Mouse (Mus musculus) forebrain, embryonic 15.5 days (tissue): ENCODE data around the gene Kcnb1. TPM values are rescaled to one million over a fixed set of nuclear protein-coding genes. Genes with fewer than 3 reads are reported as not detected.

ENCODE experiments used
- ATAC-seq: fragments of 200-750 bp; cut with Nextera tagmentation; replicated peaks from 2 replicates; pipeline ENCODE4 v1.8.0; 2017; ENCODE audit warnings: mild to moderate bottlenecking, moderate TSS enrichment, moderate library complexity
- H3K27ac ChIP-seq: fragments of 300-500 bp; sonication (generic); replicated peaks from 2 replicates; pipeline ENCODE4 v1.5.1; 2015; ENCODE audit warnings: mild to moderate bottlenecking, inconsistent platforms
- H3K27me3 ChIP-seq: fragments of 300-500 bp; sonication (generic); 2 replicates; pipeline ENCODE4 v1.6.1; 2015; ENCODE audit warnings: inconsistent platforms
- H3K36me3 ChIP-seq: fragments of 300-500 bp; sonication (generic); 2 replicates; pipeline ENCODE4 v1.6.1; 2015; ENCODE audit warnings: mild to moderate bottlenecking, inconsistent platforms
- H3K4me1 ChIP-seq: fragments of 300-500 bp; sonication (generic); 2 replicates; pipeline ENCODE4 v1.6.1; 2015; ENCODE audit warnings: inconsistent platforms
- H3K4me2 ChIP-seq: fragments of 300-500 bp; sonication (generic); replicated peaks from 2 replicates; pipeline ENCODE4 v1.6.1; 2015; ENCODE audit warnings: mild to moderate bottlenecking, inconsistent platforms
- H3K4me3 ChIP-seq: fragments of 300-500 bp; sonication (generic); 2 replicates; pipeline ENCODE4 v1.5.1; 2015; ENCODE audit warnings: mild to moderate bottlenecking, inconsistent platforms
- H3K9ac ChIP-seq: fragments of 300-500 bp; sonication (generic); replicated peaks from 2 replicates; pipeline ENCODE4 v1.6.1; 2015; ENCODE audit warnings: mild to moderate bottlenecking, inconsistent platforms
- H3K9me3 ChIP-seq: fragments of 300-500 bp; sonication (generic); 2 replicates; pipeline ENCODE4 v1.6.1; 2016; ENCODE audit warnings: inconsistent platforms
- WGBS: fragments of 180-500 bp; shearing (Covaris S2); methylation state at CpG from one replicate; pipeline ENCODE4 v1.1.7; 2015; ENCODE audit warnings: mixed read lengths; 5-methylcytosine and 5-hydroxymethylcytosine counted together
- polyA plus RNA-seq: library from polyadenylated mRNA; unstranded; fragments of >200 nt; fragmentation: Nextera tagmentation; extraction: Ambion mirVana; gene quantifications from 2 replicates; pipeline ENCODE4 v1.2.1, GENCODE M21; 2015

Gene Kcnb1
- polyA plus RNA-seq, 1 experiment from 2014 or later, result 2.4 TPM

GRCm38 (mm10) chr2:167081639-167082038 is 108.3 kb downstream of the Kcnb1 start:
- no peaks in the 10 kb centered on the region for H3K9me3 ChIP-seq
- H3K27me3 ChIP-seq, result no peaks in the 10 kb centered on the region
- H3K36me3 ChIP-seq, result no peaks in the 10 kb centered on the region
- H3K27ac ChIP-seq, result no peak overlapping the region
- ATAC-seq, result no peak
- no peak overlapping the region for H3K4me2 ChIP-seq
- H3K4me3 ChIP-seq, result no peak overlapping the region
- H3K9ac ChIP-seq, result no peak overlapping the region
- WGBS, result 43% methylated on average over 4 of the region's 4 CpGs
- H3K4me1 ChIP-seq, result peaks cover 22% of the 10 kb centered on the region

- no peak overlapping the region for H3K27ac ChIP-seq
- 63% methylated on average over 6 of the region's 6 CpGs for WGBS
- no peaks in the 10 kb centered on the region for H3K27me3 ChIP-seq
- H3K36me3 ChIP-seq, result no peaks in the 10 kb centered on the region
- H3K4me1 ChIP-seq, result peaks cover 22% of the 10 kb centered on the region
- no peak for ATAC-seq
- H3K9ac ChIP-seq, result no peak overlapping the region
- H3K4me3 ChIP-seq, result no peak overlapping the region
- no peak overlapping the region for H3K4me2 ChIP-seq
- no peaks in the 10 kb centered on the region for H3K9me3 ChIP-seq
These were observed 108.8 kb downstream of the Kcnb1 start for GRCm38 (mm10) chr2:167081135-167081534.

- Histone ChIP-seq H3K27ac (peak overlapping the region; percentile 68; the same call in 1 of the 2 replicates), H3K36me3 (no peaks in the 10 kb centered on the region), H3K4me1 (peaks cover 22% of the 10 kb centered on the region), H3K9me3 (no peaks in the 10 kb centered on the region), H3K4me2 (no peak overlapping the region), H3K4me3 (no peak overlapping the region), H3K9ac (no peak overlapping the region), H3K27me3 (no peaks in the 10 kb centered on the region)
- no peak for ATAC-seq
- WGBS, result 89% methylated on average over 3 of the region's 3 CpGs
These were observed 109.6 kb downstream of the Kcnb1 start for GRCm38 (mm10) chr2:167080387-167080786.

- Histone ChIP-seq H3K4me2 (0 out of 2 replicates have a peak overlapping the region, but pooled peaks have one; percentile 4), H3K36me3 (no peaks in the 10 kb centered on the region), H3K9ac (no peak overlapping the region), H3K9me3 (no peaks in the 10 kb centered on the region), H3K27me3 (no peaks in the 10 kb centered on the region), H3K4me3 (no peak overlapping the region), H3K27ac (peak overlapping the region; percentile 68), H3K4me1 (peaks cover 22% of the 10 kb centered on the region)
- ATAC-seq, result peak; percentile 72
- WGBS, result 36% methylated on average over 18 of the region's 18 CpGs
These were observed 110.3 kb downstream of the Kcnb1 start for GRCm38 (mm10) chr2:167079535-167080257.

GRCm38 (mm10) chr2:167078931-167079495 is 110.9 kb downstream of the Kcnb1 start:
- WGBS, result 53% methylated on average over 9 of the region's 9 CpGs
- H3K4me3 ChIP-seq, result no peak overlapping the region
- ATAC-seq, result peak; percentile 9; the same call in 1 of the 2 replicates

GRCm38 (mm10) chr2:167078486-167078885 is 111.5 kb downstream of the Kcnb1 start:
- no peak for ATAC-seq
- Histone ChIP-seq H3K36me3 (no peaks in the 10 kb centered on the region), H3K9ac (no peak overlapping the region), H3K9me3 (no peaks in the 10 kb centered on the region), H3K4me2 (no peak overlapping the region), H3K4me3 (no peak overlapping the region), H3K27ac (no peak overlapping the region), H3K27me3 (no peaks in the 10 kb centered on the region), H3K4me1 (peaks cover 22% of the 10 kb centered on the region)
- 54% methylated on average over 7 of the region's 7 CpGs for WGBS

More at GRCm38 (mm10) chr2:167078931-167079495, 110.9 kb downstream of the Kcnb1 start:
- H3K9me3 ChIP-seq, result no peaks in the 10 kb centered on the region
- H3K4me1 ChIP-seq, result peaks cover 22% of the 10 kb centered on the region
- H3K27ac ChIP-seq, result peak overlapping the region; percentile 68
- no peak overlapping the region for H3K9ac ChIP-seq
- H3K27me3 ChIP-seq, result no peaks in the 10 kb centered on the region
- H3K4me2 ChIP-seq, result 0 out of 2 replicates have a peak overlapping the region, but pooled peaks have one; percentile 4
- no peaks in the 10 kb centered on the region for H3K36me3 ChIP-seq

- no peaks in the 10 kb centered on the region for H3K9me3 ChIP-seq
- H3K27ac ChIP-seq, result no peak overlapping the region
- H3K4me2 ChIP-seq, result no peak overlapping the region
- no peaks in the 10 kb centered on the region for H3K36me3 ChIP-seq
- peaks cover 22% of the 10 kb centered on the region for H3K4me1 ChIP-seq
- H3K27me3 ChIP-seq, result no peaks in the 10 kb centered on the region
- no peak overlapping the region for H3K4me3 ChIP-seq
- no peak overlapping the region for H3K9ac ChIP-seq
- no peak for ATAC-seq
- 89% methylated on average over 11 of the region's 11 CpGs for WGBS
These were observed 112.6 kb downstream of the Kcnb1 start for GRCm38 (mm10) chr2:167077199-167077962.

GRCm38 (mm10) chr2:167076759-167077158 is 113.2 kb downstream of the Kcnb1 start:
- H3K27me3 ChIP-seq, result no peaks in the 10 kb centered on the region
- H3K9ac ChIP-seq, result no peak overlapping the region
- no peaks in the 10 kb centered on the region for H3K9me3 ChIP-seq
- no peaks in the 10 kb centered on the region for H3K36me3 ChIP-seq
- WGBS, result 75% methylated on average over 2 of the region's 2 CpGs
- no peak for ATAC-seq
- peaks cover 25% of the 10 kb centered on the region for H3K4me1 ChIP-seq
- no peak overlapping the region for H3K4me3 ChIP-seq
- H3K27ac ChIP-seq, result no peak overlapping the region
- H3K4me2 ChIP-seq, result no peak overlapping the region

GRCm38 (mm10) chr2:167076352-167076751 is 113.6 kb downstream of the Kcnb1 start:
- H3K36me3 ChIP-seq, result no peaks in the 10 kb centered on the region
- 96% methylated on average over 4 of the region's 4 CpGs for WGBS
- no peaks in the 10 kb centered on the region for H3K27me3 ChIP-seq
- no peak overlapping the region for H3K4me3 ChIP-seq
- H3K9ac ChIP-seq, result no peak overlapping the region
- no peak overlapping the region for H3K4me2 ChIP-seq
- H3K27ac ChIP-seq, result no peak overlapping the region
- peaks cover 23% of the 10 kb centered on the region for H3K4me1 ChIP-seq
- H3K9me3 ChIP-seq, result no peaks in the 10 kb centered on the region
- ATAC-seq, result no peak

- ATAC-seq, result no peak
These were observed 115.4 kb downstream of the Kcnb1 start for GRCm38 (mm10) chr2:167074587-167074986.

GRCm38 (mm10) chr2:167071641-167072601 is 118.0 kb downstream of the Kcnb1 start:
- peak overlapping the region; percentile 54 for H3K9ac ChIP-seq
- H3K27me3 ChIP-seq, result no peaks in the 10 kb centered on the region
- H3K4me3 ChIP-seq, result peak overlapping the region; percentile 51

More at GRCm38 (mm10) chr2:167074587-167074986, 115.4 kb downstream of the Kcnb1 start:
- Histone ChIP-seq H3K4me1 (peaks cover 28% of the 10 kb centered on the region), H3K27me3 (no peaks in the 10 kb centered on the region), H3K27ac (no peak overlapping the region), H3K9ac (no peak overlapping the region), H3K9me3 (no peaks in the 10 kb centered on the region), H3K36me3 (no peaks in the 10 kb centered on the region), H3K4me2 (no peak overlapping the region), H3K4me3 (no peak overlapping the region)
- 93% methylated on average over 5 of the region's 5 CpGs for WGBS

More at GRCm38 (mm10) chr2:167071641-167072601, 118.0 kb downstream of the Kcnb1 start:
- Histone ChIP-seq H3K36me3 (peaks cover 4% of the 10 kb centered on the region; the same call in 1 of the 2 replicates), H3K4me2 (peak overlapping the region; percentile 54), H3K27ac (peak overlapping the region; percentile 89), H3K9me3 (no peaks in the 10 kb centered on the region), H3K4me1 (peaks cover 15% of the 10 kb centered on the region)
- WGBS, result 7% methylated on average over 22 of the region's 22 CpGs
- peak; percentile 98 for ATAC-seq
